Mouse (Mus musculus) limb, embryonic 15.5 days (tissue): ENCODE results near the gene Upk2. TPM values are rescaled to one million over a fixed set of nuclear protein-coding genes. Genes with fewer than 3 reads are reported as not detected.

Experiments used
- ATAC-seq: fragments of 200-750 bp; cut with Nextera tagmentation; 2 replicates; pipeline ENCODE4 v1.8.0; 2017; ENCODE audit warnings: low read depth, moderate TSS enrichment; ENCODE audit not compliant: insufficient number of reproducible peaks, low FRiP score, low TSS enrichment
- H3K27ac ChIP-seq: fragments of 300-500 bp; sonication (generic); 2 replicates; pipeline ENCODE4 v1.5.1; 2015; ENCODE audit warnings: moderate library complexity, mild to moderate bottlenecking, inconsistent platforms
- H3K27me3 ChIP-seq: fragments of 300-500 bp; sonication (generic); 2 replicates; pipeline ENCODE4 v1.6.1; 2015; ENCODE audit warnings: inconsistent platforms
- H3K36me3 ChIP-seq: fragments of 300-500 bp; sonication (generic); 2 replicates; pipeline ENCODE4 v1.6.1; 2015; ENCODE audit warnings: inconsistent platforms
- H3K4me1 ChIP-seq: fragments of 300-500 bp; sonication (generic); 2 replicates; pipeline ENCODE4 v1.6.1; 2015; ENCODE audit warnings: inconsistent platforms
- H3K4me2 ChIP-seq: fragments of 300-500 bp; sonication (generic); 2 replicates; pipeline ENCODE4 v1.6.1; 2015; ENCODE audit warnings: mild to moderate bottlenecking, inconsistent platforms
- H3K4me3 ChIP-seq: fragments of 300-500 bp; sonication (generic); 2 replicates; pipeline ENCODE4 v1.5.1; 2015; ENCODE audit warnings: mild to moderate bottlenecking, inconsistent platforms
- H3K9ac ChIP-seq: fragments of 300-500 bp; sonication (generic); 2 replicates; pipeline ENCODE4 v1.6.1; 2015; ENCODE audit warnings: inconsistent platforms
- H3K9me3 ChIP-seq: fragments of 300-500 bp; sonication (generic); 2 replicates; pipeline ENCODE4 v1.6.1; 2016; ENCODE audit warnings: inconsistent platforms
- WGBS: fragments of 180-500 bp; shearing (Covaris S2); methylation state at CpG from one replicate; pipeline ENCODE4 v1.1.7; 2015; 5-methylcytosine and 5-hydroxymethylcytosine counted together
- polyA plus RNA-seq: library from polyadenylated mRNA; unstranded; fragments of >200 nt; fragmentation: Nextera tagmentation; extraction: Ambion mirVana; gene quantifications from 2 replicates; pipeline ENCODE4 v1.2.1, GENCODE M21; 2015

The Upk2 gene
- polyA plus RNA-seq: 0.37 and 0.45 TPM in 2 replicates

- Histone ChIP-seq H3K4me3 (no peak within 1 kb of the TSS), H3K4me2 (peak within 1 kb of the TSS; percentile 12; the same call in 1 of the 2 replicates), H3K4me1 (peaks cover 14% of the 10 kb centered on the region), H3K27ac (no peak within 1 kb of the TSS), H3K9me3 (no peaks in the 10 kb centered on the region), H3K36me3 (no peaks in the 10 kb centered on the region), H3K9ac (no peak within 1 kb of the TSS), H3K27me3 (peaks cover 18% of the 10 kb centered on the region)
- 19% methylated on average over 4 of the region's 4 CpGs for WGBS
- no peak for ATAC-seq
Observed at GRCm38 (mm10) chr9:44454891-44455220, at the start of gene Upk2. TSS of gene Upk2 (minus strand) at chr9:44454976.

GRCm38 (mm10) chr9:44502006-44502405, 47.2 kb upstream of the Upk2 start:
- peak overlapping the region; percentile 97; the same call in 1 of the 2 replicates for H3K27ac ChIP-seq
- H3K9ac ChIP-seq: no peak overlapping the region
- H3K9me3 ChIP-seq: no peaks in the 10 kb centered on the region
- H3K36me3 ChIP-seq: peaks cover 54% of the 10 kb centered on the region
- no peak for ATAC-seq
- peak overlapping the region; percentile 18 for H3K4me3 ChIP-seq
- peak overlapping the region; percentile 81 for H3K4me2 ChIP-seq
- 0% methylated on average over 4 of the region's 4 CpGs for WGBS
- peaks cover 72% of the 10 kb centered on the region for H3K4me1 ChIP-seq
- no peaks in the 10 kb centered on the region for H3K27me3 ChIP-seq

GRCm38 (mm10) chr9:44501206-44501879, 46.6 kb upstream of the Upk2 start:
- Histone ChIP-seq H3K36me3 (peaks cover 47% of the 10 kb centered on the region), H3K9ac (no peak overlapping the region), H3K27ac (peak overlapping the region; percentile 97), H3K4me3 (peak overlapping the region; percentile 18), H3K27me3 (no peaks in the 10 kb centered on the region), H3K4me1 (peaks cover 78% of the 10 kb centered on the region), H3K4me2 (peak overlapping the region; percentile 81), H3K9me3 (no peaks in the 10 kb centered on the region)
- no peak for ATAC-seq
- 17% methylated on average over 10 of the region's 10 CpGs for WGBS

- Histone ChIP-seq H3K36me3 (peaks cover 41% of the 10 kb centered on the region), H3K27me3 (no peaks in the 10 kb centered on the region), H3K4me1 (peaks cover 81% of the 10 kb centered on the region), H3K9ac (no peak overlapping the region), H3K27ac (peak overlapping the region; percentile 97), H3K4me3 (peak overlapping the region; percentile 45), H3K4me2 (peak overlapping the region; percentile 81), H3K9me3 (no peaks in the 10 kb centered on the region)
- no peak for ATAC-seq
- 34% methylated on average over 8 of the region's 8 CpGs for WGBS
Observed at GRCm38 (mm10) chr9:44500638-44501175, 45.9 kb upstream of the Upk2 start.

GRCm38 (mm10) chr9:44500163-44500533, 45.4 kb upstream of the Upk2 start:
- ATAC-seq: no peak

GRCm38 (mm10) chr9:44499356-44500162, 44.8 kb upstream of the Upk2 start:
- Histone ChIP-seq H3K27ac (peak overlapping the region; percentile 97), H3K9ac (peak overlapping the region; percentile 42), H3K4me1 (peaks cover 82% of the 10 kb centered on the region), H3K36me3 (peaks cover 30% of the 10 kb centered on the region), H3K27me3 (no peaks in the 10 kb centered on the region), H3K4me3 (peak overlapping the region; percentile 45), H3K4me2 (peak overlapping the region; percentile 81), H3K9me3 (no peaks in the 10 kb centered on the region)
- 7% methylated on average over 19 of the region's 20 CpGs for WGBS
- ATAC-seq: peak; percentile 25

More at GRCm38 (mm10) chr9:44500163-44500533, 45.4 kb upstream of the Upk2 start:
- Histone ChIP-seq H3K27ac (peak overlapping the region; percentile 97), H3K4me3 (peak overlapping the region; percentile 45), H3K4me2 (peak overlapping the region; percentile 81), H3K9ac (peak overlapping the region; percentile 28; the same call in 1 of the 2 replicates), H3K4me1 (peaks cover 81% of the 10 kb centered on the region), H3K36me3 (peaks cover 36% of the 10 kb centered on the region), H3K9me3 (no peaks in the 10 kb centered on the region), H3K27me3 (no peaks in the 10 kb centered on the region)
- 21% methylated on average over 5 of the region's 5 CpGs for WGBS

- peak overlapping the region; percentile 42 for H3K9ac ChIP-seq
- peaks cover 85% of the 10 kb centered on the region for H3K4me1 ChIP-seq
- no peaks in the 10 kb centered on the region for H3K9me3 ChIP-seq
- ATAC-seq: peak; percentile 78
- H3K27me3 ChIP-seq: no peaks in the 10 kb centered on the region
- peak overlapping the region; percentile 97 for H3K27ac ChIP-seq
- peak overlapping the region; percentile 81 for H3K4me2 ChIP-seq
- H3K36me3 ChIP-seq: peaks cover 23% of the 10 kb centered on the region
- peak overlapping the region; percentile 45 for H3K4me3 ChIP-seq
- under 1% methylated on average over 49 of the region's 59 CpGs for WGBS
Observed at GRCm38 (mm10) chr9:44498421-44499355, 43.9 kb upstream of the Upk2 start.

- Histone ChIP-seq H3K4me1 (peaks cover 94% of the 10 kb centered on the region), H3K27ac (peak overlapping the region; percentile 97), H3K4me2 (peak overlapping the region; percentile 81), H3K9ac (peak overlapping the region; percentile 42), H3K9me3 (no peaks in the 10 kb centered on the region), H3K4me3 (peak overlapping the region; percentile 45), H3K36me3 (peaks cover 14% of the 10 kb centered on the region), H3K27me3 (no peaks in the 10 kb centered on the region)
- 2% methylated on average over 11 of the region's 11 CpGs for WGBS
- no peak for ATAC-seq
Observed at GRCm38 (mm10) chr9:44497624-44498377, 43.0 kb upstream of the Upk2 start.

- H3K27ac ChIP-seq: peak overlapping the region; percentile 97
- no peak overlapping the region for H3K4me3 ChIP-seq
- no peak overlapping the region for H3K9ac ChIP-seq
- H3K9me3 ChIP-seq: no peaks in the 10 kb centered on the region
- ATAC-seq: no peak
- H3K27me3 ChIP-seq: no peaks in the 10 kb centered on the region
- peaks cover 11% of the 10 kb centered on the region for H3K36me3 ChIP-seq
- WGBS: 50% methylated on average over 12 of the region's 12 CpGs
- H3K4me2 ChIP-seq: peak overlapping the region; percentile 81
- H3K4me1 ChIP-seq: peaks cover 98% of the 10 kb centered on the region
Observed at GRCm38 (mm10) chr9:44496803-44497461, 42.2 kb upstream of the Upk2 start.

- WGBS: 69% methylated on average over 10 of the region's 10 CpGs
- Histone ChIP-seq H3K9ac (no peak overlapping the region), H3K27ac (peak overlapping the region; percentile 86), H3K4me1 (peaks cover 98% of the 10 kb centered on the region), H3K4me3 (no peak overlapping the region), H3K4me2 (no peak overlapping the region), H3K9me3 (no peaks in the 10 kb centered on the region), H3K36me3 (peaks cover 16% of the 10 kb centered on the region), H3K27me3 (no peaks in the 10 kb centered on the region)
- no peak for ATAC-seq
Observed at GRCm38 (mm10) chr9:44495810-44496344, 41.1 kb upstream of the Upk2 start.
